Mouse (Mus musculus): Measurements from ENCODE around the gene Ap3s2.

DNA sequence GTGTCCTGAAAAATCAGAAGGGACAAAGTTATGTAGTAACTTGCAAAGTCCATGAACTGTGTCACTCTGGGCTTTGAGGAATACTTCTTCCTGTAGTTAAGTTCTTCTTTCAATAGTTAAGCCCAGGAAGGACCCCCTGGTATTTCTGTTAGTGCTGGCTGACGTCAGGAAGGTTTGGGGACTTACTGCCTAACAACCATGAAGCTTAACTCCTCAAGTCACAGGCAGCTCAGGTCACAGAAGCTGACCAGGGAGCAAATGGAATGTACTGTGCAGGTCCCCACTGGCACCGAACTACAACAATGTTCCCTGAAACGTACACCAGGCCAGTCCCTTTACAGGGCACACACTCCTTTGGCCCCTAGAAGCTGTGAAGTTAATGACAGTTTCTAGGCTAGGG is 25.2 kb downstream of the Ap3s2 start:
- TF ChIP-seq EP300 (IDR thresholded peaks at IDR 0.05; ENCODE audit: low read depth) (no peak), CTCF (IDR thresholded peaks at IDR 0.05; ENCODE audit: low read depth) (no peak)
